Mouse (Mus musculus) small intestine, adult 2 months (tissue): ENCODE results near the gene Cpn2.

Experiments used
- CTCF ChIP-seq: fragments of 200-500 bp; IDR thresholded peaks from 2 replicates; pipeline ENCODE4 v1.5.1; 2012; ENCODE audit warnings: low read depth, mild to moderate bottlenecking, control low read depth, inconsistent platforms, low read length, moderate library complexity, mixed read lengths; ENCODE audit not compliant: insufficient replicate concordance, insufficient read length; ENCODE audit errors: extremely low read depth
- POLR2A ChIP-seq: fragments of 200-500 bp; IDR thresholded peaks from 2 replicates; pipeline ENCODE4 v1.6.1; 2012; ENCODE audit warnings: low read depth, mild to moderate bottlenecking, control low read depth, inconsistent platforms, low read length, moderate library complexity

GRCm38 (mm10) chr16:30275558-30276340, 8.4 kb upstream of the Cpn2 start:
- TF ChIP-seq POLR2A (no peak), CTCF (no peak)
